Mouse (Mus musculus) forebrain, embryonic 13.5 days (tissue): ENCODE measurements around the gene Gm16253. TPM values are rescaled to one million over a fixed set of nuclear protein-coding genes. Genes with fewer than 3 reads are reported as not detected.

Source experiments
- ATAC-seq: fragments of 200-750 bp; cut with Nextera tagmentation; 2 replicates; pipeline ENCODE4 v1.8.0; 2017
- H3K27ac ChIP-seq: fragments of 300-500 bp; sonication (generic); 2 replicates; pipeline ENCODE4 v1.5.1; 2015; ENCODE audit warnings: inconsistent platforms, mild to moderate bottlenecking, moderate library complexity
- H3K27me3 ChIP-seq: fragments of 300-500 bp; sonication (generic); 2 replicates; pipeline ENCODE4 v1.6.1; 2015; ENCODE audit warnings: mild to moderate bottlenecking, inconsistent platforms
- H3K36me3 ChIP-seq: fragments of 300-500 bp; sonication (generic); 2 replicates; pipeline ENCODE4 v1.6.1; 2015; ENCODE audit warnings: mild to moderate bottlenecking, inconsistent platforms; ENCODE audit not compliant: poor library complexity, severe bottlenecking
- H3K4me1 ChIP-seq: fragments of 300-500 bp; sonication (generic); 2 replicates; pipeline ENCODE4 v1.6.1; 2015; ENCODE audit warnings: inconsistent platforms
- H3K4me2 ChIP-seq: fragments of 300-500 bp; sonication (generic); 2 replicates; pipeline ENCODE4 v1.6.1; 2015; ENCODE audit warnings: inconsistent platforms, mild to moderate bottlenecking, moderate library complexity
- H3K4me3 ChIP-seq: fragments of 300-500 bp; sonication (generic); 2 replicates; pipeline ENCODE4 v1.5.1; 2015; ENCODE audit warnings: mild to moderate bottlenecking, inconsistent platforms
- H3K9ac ChIP-seq: fragments of 300-500 bp; sonication (generic); 2 replicates; pipeline ENCODE4 v1.6.1; 2015; ENCODE audit warnings: mild to moderate bottlenecking, inconsistent platforms
- H3K9me3 ChIP-seq: fragments of 300-500 bp; sonication (generic); replicated peaks from 2 replicates; pipeline ENCODE4 v1.6.1; 2016; ENCODE audit warnings: inconsistent platforms
- WGBS: fragments of 180-500 bp; shearing (Covaris S2); methylation state at CpG from one replicate; pipeline ENCODE4 v1.1.7; 2015; 5-methylcytosine and 5-hydroxymethylcytosine counted together
- polyA plus RNA-seq: library from polyadenylated mRNA; unstranded; fragments of >200 nt; fragmentation: Nextera tagmentation; extraction: Ambion mirVana; gene quantifications from 2 replicates; pipeline ENCODE4 v1.2.1, GENCODE M21; 2015

Gene Gm16253
- polyA plus RNA-seq, 1 experiment from 2014 or later: 1.3 TPM

- Histone ChIP-seq H3K4me2 (no peak overlapping the region), H3K4me1 (peaks cover 39% of the 10 kb centered on the region), H3K27ac (no peak overlapping the region), H3K36me3 (peaks cover 19% of the 10 kb centered on the region; the same call in 1 of the 2 replicates), H3K27me3 (no peaks in the 10 kb centered on the region), H3K9me3 (no peaks in the 10 kb centered on the region), H3K9ac (no peak overlapping the region), H3K4me3 (no peak overlapping the region)
- WGBS: 93% methylated on average over 4 of the region's 4 CpGs
- no peak for ATAC-seq
Observed at GRCm38 (mm10) chr3:96606618-96607017, 29.8 kb downstream of the Gm16253 start.

GRCm38 (mm10) chr3:96617941-96618340, 41.2 kb downstream of the Gm16253 start:
- ATAC-seq: no peak
- no peak overlapping the region for H3K9ac ChIP-seq
- WGBS: 98% methylated on average over 3 of the region's 3 CpGs

GRCm38 (mm10) chr3:96623201-96623600, 46.4 kb downstream of the Gm16253 start:
- 93% methylated on average over 4 of the region's 4 CpGs for WGBS
- Histone ChIP-seq H3K27me3 (no peaks in the 10 kb centered on the region), H3K27ac (no peak overlapping the region), H3K9ac (no peak overlapping the region), H3K4me2 (no peak overlapping the region), H3K4me1 (no peaks in the 10 kb centered on the region), H3K9me3 (no peaks in the 10 kb centered on the region), H3K4me3 (no peak overlapping the region), H3K36me3 (peaks cover 71% of the 10 kb centered on the region)
- ATAC-seq: no peak

More at GRCm38 (mm10) chr3:96617941-96618340, 41.2 kb downstream of the Gm16253 start:
- Histone ChIP-seq H3K4me3 (no peak overlapping the region), H3K4me2 (no peak overlapping the region), H3K27me3 (no peaks in the 10 kb centered on the region), H3K36me3 (peaks cover 76% of the 10 kb centered on the region), H3K4me1 (no peaks in the 10 kb centered on the region), H3K27ac (no peak overlapping the region), H3K9me3 (no peaks in the 10 kb centered on the region)

GRCm38 (mm10) chr3:96629729-96630600, 53.2 kb downstream of the Gm16253 start, which contains the start of gene Rbm8a:
Gene Rbm8a, plus strand, starts transcription at chr3:96629933.
- WGBS: under 1% methylated on average over 48 of the region's 48 CpGs
- peaks cover 46% of the 10 kb centered on the region for H3K36me3 ChIP-seq
- ATAC-seq: peak; percentile 95

More at GRCm38 (mm10) chr3:96629729-96630600, 53.2 kb downstream of the Gm16253 start, which contains the start of gene Rbm8a:
- Histone ChIP-seq H3K27me3 (no peaks in the 10 kb centered on the region), H3K4me2 (peak within 1 kb of the TSS; percentile 92), H3K4me1 (peaks cover 26% of the 10 kb centered on the region), H3K4me3 (peak within 1 kb of the TSS; percentile 75), H3K27ac (peak within 1 kb of the TSS; percentile 46), H3K9me3 (no peaks in the 10 kb centered on the region), H3K9ac (peak within 1 kb of the TSS; percentile 86)

Other genes starting within 250 kb of the Gm16253 start
- not detected in 2 replicates for gene BC107364, start 124.7 kb upstream of the Gm16253 start, polyA plus RNA-seq
- 0.25 and 0.36 TPM in 2 replicates for gene Hfe2, start 51.8 kb upstream of the Gm16253 start, polyA plus RNA-seq
- gene Txnip, start 19.0 kb upstream of the Gm16253 start, polyA plus RNA-seq: 49.1 and 51.0 TPM in 2 replicates
- gene Polr3gl, start 17.2 kb downstream of the Gm16253 start, polyA plus RNA-seq: 37.5 and 40.2 TPM in 2 replicates
- gene Ankrd34a, start 19.7 kb downstream of the Gm16253 start, polyA plus RNA-seq: 6.6 and 6.7 TPM in 2 replicates
- 6.9 and 7.2 TPM in 2 replicates for gene Lix1l, start 24.2 kb downstream of the Gm16253 start, polyA plus RNA-seq
- 161 and 168 TPM in 2 replicates for gene Rbm8a, start 52.9 kb downstream of the Gm16253 start, polyA plus RNA-seq
- gene Pex11b, start 58.4 kb downstream of the Gm16253 start, polyA plus RNA-seq: 48.2 and 54.0 TPM in 2 replicates
- gene Gm42957, start 58.5 kb downstream of the Gm16253 start, polyA plus RNA-seq: 0.06 and 0.10 TPM in 2 replicates
- 0.40 and 0.57 TPM in 2 replicates for gene Itga10, start 68.6 kb downstream of the Gm16253 start, polyA plus RNA-seq
- gene Ankrd35, start 93.1 kb downstream of the Gm16253 start, polyA plus RNA-seq: 0.57 and 2.3 TPM in 2 replicates
- 28.8 and 31.0 TPM in 2 replicates for gene Pias3, start 119.4 kb downstream of the Gm16253 start, polyA plus RNA-seq
- gene Nudt17, start 131.6 kb downstream of the Gm16253 start, polyA plus RNA-seq: 6.4 and 7.2 TPM in 2 replicates
- gene Polr3c, start 150.6 kb downstream of the Gm16253 start, polyA plus RNA-seq: 41.1 and 42.0 TPM in 2 replicates
- gene Rnf115, start 150.7 kb downstream of the Gm16253 start, polyA plus RNA-seq: 68.6 and 71.7 TPM in 2 replicates